Mouse (Mus musculus): ENCODE results near the gene Zfp213. TPM values are rescaled to one million over a fixed set of nuclear protein-coding genes. Genes with fewer than 3 reads are reported as not detected.

Gene Zfp213
- total RNA-seq (2014; rRNA removed), result 16.9 and 18.8 TPM in 2 replicates
- polyA plus RNA-seq (2015; fragmentation: Nextera tagmentation; extraction: Ambion mirVana), result 10.7 and 10.9 TPM in 2 replicates

- Histone ChIP-seq H3K36me3 (ENCODE audit: insufficient read depth) (peaks cover 5% of the 10 kb centered on the region; the same call in 1 of the 2 replicates), H3K4me1 (ENCODE audit: insufficient read depth) (peaks cover 6% of the 10 kb centered on the region), H3K4me3 (ENCODE audit: low read depth, low read length) (peak within 1 kb of the TSS; percentile 96), H3K27ac (ENCODE audit: low read depth, low read length) (peak within 1 kb of the TSS; percentile 97), H3K9ac (peak within 1 kb of the TSS; percentile 92), H3K9me3 (ENCODE audit: low read length) (no peaks in the 10 kb centered on the region), H3K4me2 (ENCODE audit: low read depth) (peak within 1 kb of the TSS; percentile 77), H3K27me3 (ENCODE audit: insufficient read depth, low read length) (no peaks in the 10 kb centered on the region)
- no peak for TF ChIP-seq CTCF (IDR thresholded peaks at IDR 0.05; ENCODE audit: low read depth)
- DNase-seq (peak; percentile 99), ATAC-seq (peak; percentile 97)
- WGBS, result under 1% methylated on average over 58 of the region's 59 CpGs
Measured at GRCm38 (mm10) chr17:23563595-23564367, at the start of gene Zfp213. TSS of gene Zfp213 (minus strand) at chr17:23564238.

GRCm38 (mm10) chr17:23610361-23610800 lies 46.3 kb upstream of the Zfp213 start:
- peak; percentile 64 for TF ChIP-seq CTCF (IDR thresholded peaks at IDR 0.05; ENCODE audit: low read depth)
- Histone ChIP-seq H3K27ac (ENCODE audit: low read depth, low read length) (no peak overlapping the region), H3K9me3 (ENCODE audit: low read length) (no peaks in the 10 kb centered on the region), H3K4me2 (ENCODE audit: low read depth) (no peak overlapping the region), H3K27me3 (ENCODE audit: insufficient read depth, low read length) (no peaks in the 10 kb centered on the region), H3K9ac (no peak overlapping the region), H3K4me3 (ENCODE audit: low read depth, low read length) (no peak overlapping the region), H3K36me3 (ENCODE audit: insufficient read depth) (no peaks in the 10 kb centered on the region), H3K4me1 (ENCODE audit: insufficient read depth) (no peaks in the 10 kb centered on the region)
- DNase-seq, result peak; percentile 9
- peak; percentile 42; the same call in 1 of the 2 replicates for ATAC-seq
- 88% methylated on average over 28 of the region's 28 CpGs for WGBS

- Histone ChIP-seq H3K36me3 (ENCODE audit: insufficient read depth) (no peaks in the 10 kb centered on the region), H3K9ac (no peak overlapping the region), H3K4me2 (ENCODE audit: low read depth) (no peak overlapping the region), H3K27ac (ENCODE audit: low read depth, low read length) (no peak overlapping the region), H3K27me3 (ENCODE audit: insufficient read depth, low read length) (no peaks in the 10 kb centered on the region), H3K4me1 (ENCODE audit: insufficient read depth) (no peaks in the 10 kb centered on the region), H3K4me3 (ENCODE audit: low read depth, low read length) (no peak overlapping the region), H3K9me3 (ENCODE audit: low read length) (no peaks in the 10 kb centered on the region)
- ATAC-seq (no peak), DNase-seq (no peak)
- no peak for TF ChIP-seq CTCF (IDR thresholded peaks at IDR 0.05; ENCODE audit: low read depth)
- 89% methylated on average over 24 of the region's 24 CpGs for WGBS
Measured at GRCm38 (mm10) chr17:23609612-23610011, 45.6 kb upstream of the Zfp213 start.

GRCm38 (mm10) chr17:23605220-23605619 lies 41.2 kb upstream of the Zfp213 start:
- DNase-seq (no peak), ATAC-seq (no peak)
- no peaks in the 10 kb centered on the region for H3K27me3 ChIP-seq (ENCODE audit: insufficient read depth, low read length)
- H3K27ac ChIP-seq (ENCODE audit: low read depth, low read length), result no peak overlapping the region
- no peak overlapping the region for H3K4me3 ChIP-seq (ENCODE audit: low read depth, low read length)
- H3K4me2 ChIP-seq (ENCODE audit: low read depth), result no peak overlapping the region
- no peak for TF ChIP-seq CTCF (IDR thresholded peaks at IDR 0.05; ENCODE audit: low read depth)
- no peaks in the 10 kb centered on the region for H3K4me1 ChIP-seq (ENCODE audit: insufficient read depth)
- 89% methylated on average over 8 of the region's 8 CpGs for WGBS
- H3K36me3 ChIP-seq (ENCODE audit: insufficient read depth), result no peaks in the 10 kb centered on the region
- no peaks in the 10 kb centered on the region for H3K9me3 ChIP-seq (ENCODE audit: low read length)
- H3K9ac ChIP-seq, result no peak overlapping the region

GRCm38 (mm10) chr17:23604394-23604793 lies 40.4 kb upstream of the Zfp213 start:
- no peak overlapping the region for H3K9ac ChIP-seq
- no peak for TF ChIP-seq CTCF (IDR thresholded peaks at IDR 0.05; ENCODE audit: low read depth)
- no peaks in the 10 kb centered on the region for H3K9me3 ChIP-seq (ENCODE audit: low read length)
- H3K4me3 ChIP-seq (ENCODE audit: low read depth, low read length), result no peak overlapping the region
- no peak for DNase-seq
- H3K27ac ChIP-seq (ENCODE audit: low read depth, low read length), result no peak overlapping the region
- H3K36me3 ChIP-seq (ENCODE audit: insufficient read depth), result no peaks in the 10 kb centered on the region
- no peak overlapping the region for H3K4me2 ChIP-seq (ENCODE audit: low read depth)
- no peak for ATAC-seq
- 74% methylated on average over 7 of the region's 7 CpGs for WGBS
- no peaks in the 10 kb centered on the region for H3K27me3 ChIP-seq (ENCODE audit: insufficient read depth, low read length)
- no peaks in the 10 kb centered on the region for H3K4me1 ChIP-seq (ENCODE audit: insufficient read depth)

GRCm38 (mm10) chr17:23603542-23603941 lies 39.5 kb upstream of the Zfp213 start:
- H3K27me3 ChIP-seq (ENCODE audit: insufficient read depth, low read length), result no peaks in the 10 kb centered on the region
- TF ChIP-seq CTCF (IDR thresholded peaks at IDR 0.05; ENCODE audit: low read depth), result peak; percentile 56
- H3K9ac ChIP-seq, result no peak overlapping the region
- H3K27ac ChIP-seq (ENCODE audit: low read depth, low read length), result no peak overlapping the region
- ATAC-seq, result no peak; the same call in 1 of the 2 replicates
- no peaks in the 10 kb centered on the region for H3K9me3 ChIP-seq (ENCODE audit: low read length)
- H3K36me3 ChIP-seq (ENCODE audit: insufficient read depth), result no peaks in the 10 kb centered on the region
- H3K4me2 ChIP-seq (ENCODE audit: low read depth), result no peak overlapping the region
- DNase-seq, result peak; percentile 35
- no peaks in the 10 kb centered on the region for H3K4me1 ChIP-seq (ENCODE audit: insufficient read depth)
- WGBS, result 44% methylated on average over 2 of the region's 2 CpGs
- H3K4me3 ChIP-seq (ENCODE audit: low read depth, low read length), result no peak overlapping the region

- no peak overlapping the region for H3K4me3 ChIP-seq (ENCODE audit: low read depth, low read length)
- no peak overlapping the region for H3K4me2 ChIP-seq (ENCODE audit: low read depth)
- TF ChIP-seq CTCF (IDR thresholded peaks at IDR 0.05; ENCODE audit: low read depth), result no peak
- H3K36me3 ChIP-seq (ENCODE audit: insufficient read depth), result no peaks in the 10 kb centered on the region
- 10% methylated on average over 8 of the region's 8 CpGs for WGBS
- no peaks in the 10 kb centered on the region for H3K27me3 ChIP-seq (ENCODE audit: insufficient read depth, low read length)
- DNase-seq (no peak), ATAC-seq (no peak)
- H3K27ac ChIP-seq (ENCODE audit: low read depth, low read length), result no peak overlapping the region
- H3K9ac ChIP-seq, result no peak overlapping the region
- no peaks in the 10 kb centered on the region for H3K9me3 ChIP-seq (ENCODE audit: low read length)
- H3K4me1 ChIP-seq (ENCODE audit: insufficient read depth), result no peaks in the 10 kb centered on the region
Measured at GRCm38 (mm10) chr17:23603077-23603476, 39.0 kb upstream of the Zfp213 start.

All from forebrain, postnatal 0 days (tissue).